Comparison of ENCODE assay signal across 27 mouse cellular contexts in genomic region chr5:45084741-45085140, GRCm38 (mm10).
DNase-seq lines count a peak whose midpoint lies in the region; ATAC-seq and TF ChIP-seq lines count a peak whose summit lies in the region.
"Had no signal": no experiment of that assay in that cellular context is flagged by ENCODE, and none has a peak within 500 bp of the region (broad histone marks: within the 10 kb centered on the region; RNA-seq: fewer than 3 reads in every experiment).

No protein-coding gene starts in this region.

- H3K4me2 ChIP-seq in lung, embryonic 16.5 days (ENCODE audit: low read depth, low read length), result no peak overlapping the region
- H3K4me2 ChIP-seq in hindbrain, embryonic 12.5 days (replicated peaks), result no peak overlapping the region
- H3K4me2 ChIP-seq: embryonic facial prominence, embryonic 13.5 days; forebrain, embryonic 15.5 days; liver, embryonic 12.5 days; midbrain, embryonic 15.5 days had no signal

- intact Hi-C loops in heart, adult 2 months (cut with DNase I), result no loop called here

- 64% methylated on average over 1 of the region's 1 CpGs for WGBS in lung, embryonic 16.5 days
- WGBS in lung, adult 2 months, result 81% methylated on average over 1 of the region's 1 CpGs
- WGBS in heart, adult 2 months, result 89% methylated on average over 1 of the region's 1 CpGs
- WGBS in hindbrain, embryonic 12.5 days, result 89% methylated on average over 1 of the region's 1 CpGs

- no peaks in the 10 kb centered on the region for H3K79me2 ChIP-seq in heart, adult 2 months (replicated peaks; ENCODE audit: control insufficient read depth, insufficient read depth, low read length)

- no peak overlapping the region for H3K27ac ChIP-seq in lung, embryonic 16.5 days (ENCODE audit: low read length)
- H3K27ac ChIP-seq in heart, adult 2 months, result no peak overlapping the region
- no peak overlapping the region for H3K27ac ChIP-seq in hindbrain, embryonic 12.5 days
- H3K27ac ChIP-seq: embryonic facial prominence, embryonic 13.5 days; forebrain, embryonic 10.5 days; forebrain, embryonic 15.5 days; gastrocnemius, adult 2 months; hindbrain, embryonic 10.5 days; liver, embryonic 12.5 days; midbrain, embryonic 10.5 days; midbrain, embryonic 15.5 days had no signal

- TF ChIP-seq POLR2A in lung, adult 2 months (IDR thresholded peaks at IDR 0.05; ENCODE audit: borderline replicate concordance, extremely low read depth, low read depth, low read length), result no peak
- TF ChIP-seq POLR2A in heart, adult 2 months (IDR thresholded peaks at IDR 0.05; ENCODE audit: insufficient read depth, low read depth, low read length), result no peak

- no peak for TF ChIP-seq CTCF in lung, adult 2 months (IDR thresholded peaks at IDR 0.05; ENCODE audit: insufficient read depth, low read length)
- no peak for TF ChIP-seq CTCF in heart, adult 2 months (IDR thresholded peaks at IDR 0.05)

- TF ChIP-seq EP300 in heart, adult 2 months (IDR thresholded peaks at IDR 0.05; ENCODE audit: insufficient read depth, low read depth, low read length), result no peak

- H3K4me1 ChIP-seq in lung, embryonic 16.5 days (replicated peaks; ENCODE audit: control insufficient read depth, insufficient read depth, low read length), result no peaks in the 10 kb centered on the region
- no peaks in the 10 kb centered on the region for H3K4me1 ChIP-seq in lung, adult 2 months (ENCODE audit: control insufficient read depth, insufficient read depth, low read length)
- no peaks in the 10 kb centered on the region for H3K4me1 ChIP-seq in heart, adult 2 months (ENCODE audit: control insufficient read depth, insufficient read depth, low read length)
- H3K4me1 ChIP-seq in hindbrain, embryonic 12.5 days, result no peaks in the 10 kb centered on the region
- H3K4me1 ChIP-seq: embryonic facial prominence, embryonic 13.5 days; forebrain, embryonic 10.5 days; forebrain, embryonic 15.5 days; hindbrain, embryonic 10.5 days; liver, embryonic 12.5 days; midbrain, embryonic 10.5 days; midbrain, embryonic 15.5 days had no signal

- no peaks in the 10 kb centered on the region for H3K9me3 ChIP-seq in lung, embryonic 16.5 days (ENCODE audit: control insufficient read depth, low read length)
- peaks cover 6% of the 10 kb centered on the region; the same call in 1 of the 2 replicates for H3K9me3 ChIP-seq in hindbrain, embryonic 12.5 days (replicated peaks)
- H3K9me3 ChIP-seq: embryonic facial prominence, embryonic 13.5 days; forebrain, embryonic 15.5 days; liver, embryonic 12.5 days; midbrain, embryonic 10.5 days had no signal

- no peaks in the 10 kb centered on the region for H3K27me3 ChIP-seq in lung, embryonic 16.5 days (ENCODE audit: control insufficient read depth, insufficient read depth, low read depth, low read length)
- H3K27me3 ChIP-seq in heart, adult 2 months (ENCODE audit: control insufficient read depth, insufficient read depth, low read length), result no peaks in the 10 kb centered on the region
- H3K27me3 ChIP-seq in hindbrain, embryonic 12.5 days, result no peaks in the 10 kb centered on the region
- H3K27me3 ChIP-seq: embryonic facial prominence, embryonic 13.5 days; forebrain, embryonic 15.5 days; liver, embryonic 12.5 days; midbrain, embryonic 15.5 days had no signal

- DNase-seq in lung, adult 2 months, result no peak
- peak; percentile 23 for DNase-seq in kidney, adult 9 months
- DNase-seq in kidney, postnatal 10 days, result peak; percentile 34
- peak; percentile 28 for DNase-seq in lung, postnatal 14 days
- DNase-seq in heart, adult 2 months, result no peak
- DNase-seq: adrenal gland, postnatal 10 days; B cell, adult 2 months; cerebellum, adult 11-12 months; cerebellum, adult 9-11 months; embryo, embryonic 11 days; gastrocnemius, adult 2 months; heart, postnatal 14 days; layer of hippocampus, postnatal 36 days; left cerebral cortex, postnatal 4 days; liver, postnatal 0 days; right cerebral cortex, postnatal 25 days; thymus, postnatal 25 days had no signal

- H3K4me3 ChIP-seq in lung, embryonic 16.5 days (ENCODE audit: low read length), result no peak overlapping the region
- no peak overlapping the region for H3K4me3 ChIP-seq in lung, adult 2 months (replicated peaks; ENCODE audit: extremely low read depth, low read depth, low read length)
- no peak overlapping the region for H3K4me3 ChIP-seq in heart, adult 2 months
- H3K4me3 ChIP-seq in hindbrain, embryonic 12.5 days, result no peak overlapping the region
- H3K4me3 ChIP-seq: embryonic facial prominence, embryonic 13.5 days; forebrain, embryonic 10.5 days; forebrain, embryonic 15.5 days; gastrocnemius, adult 2 months; hindbrain, embryonic 10.5 days; liver, embryonic 12.5 days; midbrain, embryonic 10.5 days; midbrain, embryonic 15.5 days had no signal

- no peaks in the 10 kb centered on the region for H3K36me3 ChIP-seq in lung, embryonic 16.5 days (ENCODE audit: control insufficient read depth, insufficient read depth, low read length)
- no peaks in the 10 kb centered on the region for H3K36me3 ChIP-seq in heart, adult 2 months (ENCODE audit: control insufficient read depth, insufficient read depth, low read length)
- no peaks in the 10 kb centered on the region for H3K36me3 ChIP-seq in hindbrain, embryonic 12.5 days
- H3K36me3 ChIP-seq: embryonic facial prominence, embryonic 13.5 days; forebrain, embryonic 10.5 days; forebrain, embryonic 15.5 days; hindbrain, embryonic 10.5 days; liver, embryonic 12.5 days; midbrain, embryonic 10.5 days; midbrain, embryonic 15.5 days had no signal

- no peak overlapping the region for H3K9ac ChIP-seq in lung, embryonic 16.5 days (ENCODE audit: low read length)
- no peak overlapping the region for H3K9ac ChIP-seq in heart, adult 2 months (ENCODE audit: low read depth, low read length)
- no peak overlapping the region for H3K9ac ChIP-seq in hindbrain, embryonic 12.5 days
- H3K9ac ChIP-seq: embryonic facial prominence, embryonic 13.5 days; forebrain, embryonic 15.5 days; liver, embryonic 12.5 days; liver, postnatal 0 days; midbrain, embryonic 15.5 days had no signal

- 0 out of 2 replicates have a peak, but pooled peaks have one; percentile 49 for ATAC-seq in lung, embryonic 16.5 days (ENCODE audit: low read depth)
- ATAC-seq in hindbrain, embryonic 12.5 days (ENCODE audit: low FRiP score), result no peak
- ATAC-seq: forebrain, embryonic 15.5 days; hindbrain, embryonic 16.5 days; liver, embryonic 12.5 days; liver, postnatal 0 days; midbrain, embryonic 15.5 days had no signal

Comparison
In these comparisons a context has a peak if more than half of its experiments do, and no peak if none do; other contexts are left out.
1. DNase-seq: peak in kidney, adult 9 months (single experiment), kidney, postnatal 10 days (single experiment) and lung, postnatal 14 days (single experiment); none in lung, adult 2 months (single experiment) and heart, adult 2 months (0 of 2).